Mouse (Mus musculus) lung, embryonic 15.5 days (tissue): ENCODE measurements at regions not wholly inside any gene's neighbourhood (a gene's known extent, or its start where the extent isn't known, plus 50 kb on each side); places are given as distances from the start of the nearest gene placed in this dataset.

Experiments used
- ATAC-seq: fragments of 200-750 bp; cut with Nextera tagmentation; 2 replicates; pipeline ENCODE4 v1.8.0; 2017; ENCODE audit warnings: moderate number of reproducible peaks, borderline replicate concordance; ENCODE audit not compliant: low FRiP score, low TSS enrichment; ENCODE audit errors: extremely low read depth
- H3K27ac ChIP-seq: fragments of 300-500 bp; sonication (generic); 2 replicates; pipeline ENCODE4 v1.5.1; 2015; ENCODE audit warnings: moderate library complexity, mild to moderate bottlenecking, inconsistent platforms
- H3K27me3 ChIP-seq: fragments of 300-500 bp; sonication (generic); 2 replicates; pipeline ENCODE4 v1.6.1; 2015; ENCODE audit warnings: inconsistent platforms
- H3K36me3 ChIP-seq: fragments of 300-500 bp; sonication (generic); 2 replicates; pipeline ENCODE4 v1.6.1; 2015; ENCODE audit warnings: inconsistent platforms
- H3K4me1 ChIP-seq: fragments of 300-500 bp; sonication (generic); 2 replicates; pipeline ENCODE4 v1.6.1; 2015; ENCODE audit warnings: inconsistent platforms
- H3K4me2 ChIP-seq: fragments of 300-500 bp; sonication (generic); 2 replicates; pipeline ENCODE4 v1.6.1; 2015; ENCODE audit warnings: inconsistent platforms, mild to moderate bottlenecking, moderate library complexity
- H3K4me3 ChIP-seq: fragments of 300-500 bp; sonication (generic); 2 replicates; pipeline ENCODE4 v1.5.1; 2015; ENCODE audit warnings: mild to moderate bottlenecking, inconsistent platforms
- H3K9ac ChIP-seq: fragments of 300-500 bp; sonication (generic); 2 replicates; pipeline ENCODE4 v1.6.1; 2015; ENCODE audit warnings: inconsistent platforms
- H3K9me3 ChIP-seq: fragments of 300-500 bp; sonication (generic); 2 replicates; pipeline ENCODE4 v1.6.1; 2016; ENCODE audit warnings: inconsistent platforms
- WGBS: fragments of 180-500 bp; shearing (Covaris S2); methylation state at CpG from one replicate; pipeline ENCODE4 v1.1.7; 2015; 5-methylcytosine and 5-hydroxymethylcytosine counted together

DNA sequence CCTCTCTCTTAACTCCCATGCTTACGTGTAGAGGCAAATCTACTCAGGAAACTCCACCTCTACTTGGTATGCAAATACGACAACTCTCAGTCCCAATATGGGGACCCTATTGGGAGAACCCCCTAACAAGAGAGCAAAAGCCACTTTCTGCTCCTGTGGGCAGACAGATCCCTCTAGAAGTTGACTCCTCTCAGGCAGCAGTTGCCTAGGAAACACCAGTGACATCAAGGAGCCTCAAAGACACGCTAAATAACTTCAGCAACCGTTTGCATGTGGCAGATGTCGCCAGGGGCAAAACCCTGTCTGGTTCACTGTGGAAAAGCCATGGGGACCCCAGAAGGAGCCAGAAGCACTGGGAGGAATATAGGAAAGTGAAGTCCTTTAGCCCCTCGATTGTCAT is 147.5 kb downstream of the Rybp start:
- no peaks in the 10 kb centered on the region for H3K9me3 ChIP-seq
- no peak overlapping the region for H3K4me2 ChIP-seq
- no peak overlapping the region for H3K4me3 ChIP-seq
- no peak overlapping the region for H3K27ac ChIP-seq
- 0 out of 2 replicates have a peak, but pooled peaks cover under 1% of the 10 kb centered on the region for H3K27me3 ChIP-seq
- peaks cover 17% of the 10 kb centered on the region for H3K4me1 ChIP-seq
- H3K9ac ChIP-seq: no peak overlapping the region
- 53% methylated on average over 6 of the region's 6 CpGs for WGBS
- no peak for ATAC-seq
- H3K36me3 ChIP-seq: no peaks in the 10 kb centered on the region

GRCm38 (mm10) chr6:100138659-100139058 is 148.6 kb downstream of the Rybp start:
- no peak for ATAC-seq
- Histone ChIP-seq H3K9ac (no peak overlapping the region), H3K4me1 (peaks cover 5% of the 10 kb centered on the region), H3K27ac (no peak overlapping the region), H3K36me3 (no peaks in the 10 kb centered on the region), H3K4me3 (no peak overlapping the region), H3K27me3 (0 out of 2 replicates have a peak, but pooled peaks cover 5% of the 10 kb centered on the region), H3K4me2 (no peak overlapping the region), H3K9me3 (no peaks in the 10 kb centered on the region)
- 70% methylated on average over 2 of the region's 2 CpGs for WGBS

- ATAC-seq: no peak
- Histone ChIP-seq H3K9me3 (no peaks in the 10 kb centered on the region), H3K9ac (no peak overlapping the region), H3K4me3 (no peak overlapping the region), H3K27me3 (0 out of 2 replicates have a peak, but pooled peaks cover 5% of the 10 kb centered on the region), H3K4me1 (no peaks in the 10 kb centered on the region), H3K4me2 (no peak overlapping the region), H3K27ac (no peak overlapping the region), H3K36me3 (no peaks in the 10 kb centered on the region)
- 22% methylated on average over 2 of the region's 2 CpGs for WGBS
These were observed 152.1 kb downstream of the Rybp start for GRCm38 (mm10) chr6:100135177-100135576.

DNA sequence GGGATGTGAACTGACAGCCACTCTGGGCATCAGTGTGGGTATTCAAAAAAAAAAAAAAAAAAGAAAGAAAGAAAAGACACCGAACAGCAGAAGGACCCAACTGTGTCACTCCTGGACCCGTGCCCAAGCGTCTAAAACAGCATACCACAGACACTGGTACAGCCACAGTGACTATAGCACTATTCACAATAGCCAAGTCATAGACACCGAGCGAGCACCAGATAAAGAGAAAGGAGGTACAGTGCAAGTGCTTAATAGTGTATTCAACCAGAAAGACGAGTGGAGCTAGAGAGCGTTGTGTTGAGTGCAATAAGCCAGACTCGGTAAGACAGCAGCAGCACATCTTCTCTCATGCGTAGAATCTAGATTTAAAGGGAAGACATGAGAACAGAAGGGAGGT is 153.3 kb downstream of the Rybp start:
- 0 out of 2 replicates have a peak, but pooled peaks cover 5% of the 10 kb centered on the region for H3K27me3 ChIP-seq
- H3K27ac ChIP-seq: no peak overlapping the region
- 61% methylated on average over 9 of the region's 9 CpGs for WGBS

DNA sequence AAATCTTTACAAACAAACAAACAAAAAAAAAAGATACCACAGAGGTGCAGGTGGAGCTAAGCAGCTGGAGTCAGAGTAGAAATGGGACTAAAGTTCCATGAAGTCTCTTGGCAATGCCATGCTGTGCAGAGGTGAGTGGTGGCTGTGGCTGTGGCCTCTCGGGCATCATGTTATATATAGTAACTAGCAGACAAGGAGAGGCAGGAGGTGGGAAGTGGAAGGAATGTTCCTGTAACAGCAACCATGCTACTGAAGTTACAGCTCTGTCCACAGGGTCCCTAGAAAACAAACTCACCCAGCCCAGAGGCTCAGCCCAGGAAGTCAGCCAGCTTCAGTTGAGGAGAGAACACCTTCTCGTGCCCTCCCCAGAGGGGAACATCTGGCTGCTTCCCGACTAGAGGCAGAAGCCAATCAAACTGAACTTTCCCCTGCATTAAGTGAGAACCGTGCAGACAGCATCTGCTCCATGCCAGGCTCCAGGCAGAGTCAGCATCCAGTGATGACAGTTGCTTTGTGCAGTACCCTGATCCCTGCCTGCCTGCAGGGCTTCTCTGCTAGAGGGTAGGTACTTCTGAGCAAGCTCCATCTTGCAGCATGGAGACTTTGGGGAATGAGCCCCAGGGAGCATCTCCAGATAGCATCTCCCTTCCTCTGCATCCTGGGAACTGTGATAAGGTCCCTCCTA is 154.2 kb downstream of the Rybp start:
- no peak overlapping the region for H3K4me3 ChIP-seq
- H3K9ac ChIP-seq: no peak overlapping the region
- no peaks in the 10 kb centered on the region for H3K36me3 ChIP-seq
- peaks cover 3% of the 10 kb centered on the region for H3K4me1 ChIP-seq
- no peak overlapping the region for H3K4me2 ChIP-seq
- WGBS: 37% methylated on average over 4 of the region's 4 CpGs
- no peak for ATAC-seq
- H3K9me3 ChIP-seq: no peaks in the 10 kb centered on the region
- no peak overlapping the region for H3K27ac ChIP-seq
- 0 out of 2 replicates have a peak, but pooled peaks cover 5% of the 10 kb centered on the region for H3K27me3 ChIP-seq

More for the DNA sequence above, 153.3 kb downstream of the Rybp start:
- Histone ChIP-seq H3K36me3 (no peaks in the 10 kb centered on the region), H3K9ac (no peak overlapping the region), H3K9me3 (no peaks in the 10 kb centered on the region), H3K4me1 (no peaks in the 10 kb centered on the region), H3K4me3 (no peak overlapping the region), H3K4me2 (no peak overlapping the region)
- ATAC-seq: no peak

DNA sequence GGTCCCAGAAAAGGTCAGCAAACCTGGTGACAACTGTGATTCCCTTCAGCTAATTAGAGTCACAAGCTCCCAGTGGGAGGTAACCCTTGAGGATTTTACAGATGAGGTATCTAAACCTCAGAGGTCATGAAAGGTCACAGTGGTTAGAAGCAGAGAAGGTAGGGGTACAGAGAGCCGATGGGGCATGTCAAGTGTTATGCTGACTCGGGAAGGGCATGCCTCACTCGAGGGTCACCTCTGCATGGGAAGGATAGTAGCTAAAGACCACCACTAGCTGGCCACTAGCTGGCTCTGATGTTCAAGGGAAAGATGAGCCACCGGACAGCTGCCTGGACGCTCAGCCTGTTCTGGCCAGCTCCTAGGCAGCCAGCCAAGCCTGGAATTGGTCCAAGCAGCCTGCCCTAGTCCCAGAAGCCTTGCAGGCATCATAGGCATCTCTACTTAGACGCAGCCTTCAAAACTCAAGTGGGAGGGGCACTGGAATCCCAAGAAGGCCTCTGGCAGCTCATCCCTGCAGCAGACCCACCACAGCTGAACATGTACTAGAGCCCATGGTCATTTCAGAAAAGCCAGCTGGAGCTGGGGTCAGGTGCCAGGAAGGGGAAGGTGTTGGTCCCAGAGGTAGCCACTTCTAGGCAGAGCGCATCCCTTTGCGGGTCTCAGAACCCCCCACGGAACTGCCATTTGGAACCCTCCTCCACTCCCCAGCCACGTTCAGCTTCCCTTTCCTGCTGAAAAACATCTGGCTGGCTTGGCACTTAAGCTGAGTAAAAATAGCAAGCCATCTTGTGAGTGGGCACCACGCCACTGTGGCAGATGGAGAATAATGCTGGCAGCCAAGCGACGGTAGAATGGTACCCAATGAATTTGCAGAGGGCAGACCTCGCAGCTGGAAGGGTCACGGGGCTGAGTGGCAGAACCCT is 159.8 kb downstream of the Rybp start:
- Histone ChIP-seq H3K27ac (peak overlapping the region; percentile 26; the same call in 1 of the 2 replicates), H3K9me3 (no peaks in the 10 kb centered on the region), H3K4me3 (no peak overlapping the region), H3K36me3 (no peaks in the 10 kb centered on the region), H3K4me2 (peak overlapping the region; percentile 14), H3K27me3 (no peaks in the 10 kb centered on the region), H3K4me1 (peaks cover 22% of the 10 kb centered on the region), H3K9ac (no peak overlapping the region)
- peak; percentile 90 for ATAC-seq
- WGBS: 25% methylated on average over 15 of the region's 15 CpGs

DNA sequence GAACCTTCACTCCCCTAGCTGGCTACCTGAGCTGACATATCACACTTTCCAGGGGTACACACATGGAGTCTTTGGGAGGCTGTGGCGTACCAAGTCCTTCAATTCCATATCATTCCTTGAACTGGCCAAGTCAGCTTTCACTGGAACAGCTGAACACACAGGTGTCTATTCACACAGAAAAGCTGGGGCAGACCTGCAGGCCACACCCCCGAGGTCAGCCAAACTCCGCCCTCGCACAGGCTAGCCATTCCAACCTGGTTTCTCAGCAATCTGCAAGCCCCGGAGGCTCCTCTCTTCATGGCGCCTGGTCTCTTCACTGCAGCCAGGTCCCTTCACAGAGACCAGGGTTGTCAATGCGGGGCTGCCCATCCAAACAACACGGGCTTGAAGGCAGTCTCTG is 160.5 kb downstream of the Rybp start:
- H3K4me3 ChIP-seq: no peak overlapping the region
- H3K9me3 ChIP-seq: no peaks in the 10 kb centered on the region
- ATAC-seq: no peak
- 45% methylated on average over 8 of the region's 8 CpGs for WGBS
- H3K36me3 ChIP-seq: no peaks in the 10 kb centered on the region
- H3K27ac ChIP-seq: no peak overlapping the region
- no peak overlapping the region for H3K4me2 ChIP-seq
- no peak overlapping the region for H3K9ac ChIP-seq
- no peaks in the 10 kb centered on the region for H3K27me3 ChIP-seq
- H3K4me1 ChIP-seq: peaks cover 22% of the 10 kb centered on the region

GRCm38 (mm10) chr6:100126326-100126725 is 161.0 kb downstream of the Rybp start:
- no peak overlapping the region for H3K27ac ChIP-seq
- peaks cover 23% of the 10 kb centered on the region for H3K4me1 ChIP-seq
- no peak for ATAC-seq
- 58% methylated on average over 3 of the region's 3 CpGs for WGBS
- no peaks in the 10 kb centered on the region for H3K9me3 ChIP-seq
- H3K36me3 ChIP-seq: no peaks in the 10 kb centered on the region
- H3K4me2 ChIP-seq: no peak overlapping the region
- H3K4me3 ChIP-seq: no peak overlapping the region
- H3K9ac ChIP-seq: no peak overlapping the region
- H3K27me3 ChIP-seq: no peaks in the 10 kb centered on the region; the same call in 1 of the 2 replicates

DNA sequence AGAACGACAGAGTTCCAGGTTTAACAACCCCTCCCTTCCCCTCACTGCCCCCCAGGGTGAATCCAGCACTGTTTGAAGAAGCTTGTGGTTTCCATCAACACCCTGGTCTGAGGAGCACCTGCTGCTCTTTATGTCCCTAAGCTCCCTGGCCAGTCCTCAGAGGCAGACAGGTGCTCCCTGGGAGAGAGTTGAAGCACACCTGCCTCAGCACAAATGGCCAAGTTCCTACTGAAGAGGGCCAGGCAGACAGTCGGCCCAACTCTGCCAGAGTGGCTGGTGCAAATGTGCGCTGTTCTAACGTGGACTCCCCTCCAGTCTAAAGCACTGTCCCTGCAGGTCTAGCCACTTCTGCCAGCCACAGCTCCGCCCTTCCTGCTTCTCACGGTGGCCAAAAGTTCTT is 166.0 kb downstream of the Rybp start:
- Histone ChIP-seq H3K4me1 (peaks cover 4% of the 10 kb centered on the region; the same call in 1 of the 2 replicates), H3K4me2 (no peak overlapping the region), H3K9ac (no peak overlapping the region), H3K27ac (no peak overlapping the region), H3K36me3 (no peaks in the 10 kb centered on the region), H3K27me3 (no peaks in the 10 kb centered on the region; the same call in 1 of the 2 replicates), H3K4me3 (no peak overlapping the region), H3K9me3 (no peaks in the 10 kb centered on the region)
- ATAC-seq: no peak
- WGBS: 24% methylated on average over 6 of the region's 6 CpGs

DNA sequence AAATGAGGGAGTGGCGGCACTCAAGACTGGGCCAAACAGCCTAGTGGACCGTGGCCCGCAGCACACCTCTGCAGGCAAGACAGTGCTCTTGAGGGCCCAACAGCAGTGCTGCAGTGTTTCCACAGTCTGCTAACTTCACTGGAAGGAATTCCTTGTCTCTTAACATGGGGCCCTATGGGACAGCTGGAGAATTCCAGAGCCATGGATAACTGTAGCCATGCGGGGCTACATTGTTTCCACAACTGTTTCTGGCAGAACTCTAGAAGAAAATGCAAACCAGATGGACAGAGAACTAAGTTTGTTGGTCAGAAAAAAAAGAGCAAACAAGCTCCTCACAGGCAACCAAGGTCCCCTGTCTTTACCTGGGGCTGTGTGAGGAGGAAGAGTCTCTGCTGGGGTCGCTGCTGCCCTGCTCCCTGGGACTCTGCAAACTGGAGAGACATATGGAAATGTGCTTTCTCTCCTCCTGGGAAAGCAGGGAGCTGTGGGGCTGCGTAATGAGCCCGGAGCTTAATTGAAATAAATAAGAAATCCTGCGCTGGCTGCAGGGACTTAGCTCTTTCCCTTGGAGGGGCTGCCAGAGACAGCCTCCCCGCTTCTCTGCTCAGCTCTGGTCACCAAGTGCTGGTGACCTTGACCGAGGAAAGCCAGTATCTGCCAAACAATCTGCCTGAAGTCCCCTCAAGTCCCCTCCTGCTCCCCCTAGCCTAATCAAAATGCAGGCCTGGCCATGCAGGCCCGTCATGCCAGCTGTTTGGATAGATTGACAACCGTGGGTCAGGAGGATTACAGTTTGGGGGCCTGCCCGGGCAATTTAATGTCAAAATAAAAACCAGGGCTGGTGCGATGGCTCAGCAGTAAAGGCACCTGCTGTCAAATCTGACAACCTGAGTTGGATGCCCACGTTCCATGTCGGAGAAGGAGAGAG is 167.0 kb downstream of the Rybp start:
- Histone ChIP-seq H3K27ac (no peak overlapping the region), H3K9me3 (no peaks in the 10 kb centered on the region), H3K27me3 (no peaks in the 10 kb centered on the region; the same call in 1 of the 2 replicates), H3K9ac (no peak overlapping the region), H3K36me3 (no peaks in the 10 kb centered on the region), H3K4me2 (no peak overlapping the region), H3K4me3 (no peak overlapping the region), H3K4me1 (0 out of 2 replicates have a peak, but pooled peaks cover 4% of the 10 kb centered on the region)
- 72% methylated on average over 16 of the region's 16 CpGs for WGBS
- ATAC-seq: no peak

GRCm38 (mm10) chr6:100117084-100117483 is 170.2 kb downstream of the Rybp start:
- 81% methylated on average over 3 of the region's 3 CpGs for WGBS
- Histone ChIP-seq H3K4me3 (no peak overlapping the region), H3K27me3 (no peaks in the 10 kb centered on the region; the same call in 1 of the 2 replicates), H3K4me2 (no peak overlapping the region), H3K36me3 (no peaks in the 10 kb centered on the region), H3K9me3 (no peaks in the 10 kb centered on the region), H3K4me1 (peaks cover 4% of the 10 kb centered on the region; the same call in 1 of the 2 replicates), H3K9ac (no peak overlapping the region), H3K27ac (no peak overlapping the region)
- no peak for ATAC-seq
